Mouse (Mus musculus) embryonic facial prominence, embryonic 12.5 days (tissue): ENCODE data around the gene Rassf3. TPM values are rescaled to one million over a fixed set of nuclear protein-coding genes. Genes with fewer than 3 reads are reported as not detected.

Experiments used
- ATAC-seq: fragments of 200-750 bp; cut with Nextera tagmentation; 2 replicates; pipeline ENCODE4 v1.8.0; 2017; ENCODE audit not compliant: insufficient number of reproducible peaks, insufficient read depth, low FRiP score, low TSS enrichment
- H3K27ac ChIP-seq: fragments of 300-500 bp; sonication (generic); 2 replicates; pipeline ENCODE4 v1.5.1; 2016; ENCODE audit warnings: mild to moderate bottlenecking
- H3K27me3 ChIP-seq: fragments of 300-500 bp; sonication (generic); 2 replicates; pipeline ENCODE4 v1.6.1; 2016; ENCODE audit warnings: mild to moderate bottlenecking, moderate library complexity
- H3K36me3 ChIP-seq: fragments of 300-500 bp; sonication (generic); 2 replicates; pipeline ENCODE4 v1.6.1; 2016; ENCODE audit warnings: mild to moderate bottlenecking
- H3K4me1 ChIP-seq: fragments of 300-500 bp; sonication (generic); 2 replicates; pipeline ENCODE4 v1.6.1; 2016
- H3K4me2 ChIP-seq: fragments of 300-500 bp; sonication (generic); replicated peaks from 2 replicates; pipeline ENCODE4 v1.6.1; 2016; ENCODE audit warnings: mild to moderate bottlenecking, moderate library complexity
- H3K4me3 ChIP-seq: fragments of 300-500 bp; sonication (generic); 2 replicates; pipeline ENCODE4 v1.5.1; 2016; ENCODE audit warnings: mild to moderate bottlenecking
- H3K9ac ChIP-seq: fragments of 300-500 bp; sonication (generic); 2 replicates; pipeline ENCODE4 v1.6.1; 2016; ENCODE audit warnings: mild to moderate bottlenecking, moderate library complexity
- H3K9me3 ChIP-seq: fragments of 300-500 bp; sonication (generic); 2 replicates; pipeline ENCODE4 v1.6.1; 2016; ENCODE audit warnings: mild to moderate bottlenecking, moderate library complexity
- WGBS: fragments of 180-500 bp; shearing (Covaris S2); methylation state at CpG from one replicate; pipeline ENCODE4 v1.1.7; 2016; 5-methylcytosine and 5-hydroxymethylcytosine counted together
- polyA plus RNA-seq: library from polyadenylated mRNA; unstranded; fragments of >200 nt; fragmentation: Nextera tagmentation; extraction: Ambion mirVana; gene quantifications from 2 replicates; pipeline ENCODE4 v1.2.1, GENCODE M21; 2016

The Rassf3 gene
- polyA plus RNA-seq, 1 experiment from 2014 or later: 23.1 TPM

- Histone ChIP-seq H3K9me3 (no peaks in the 10 kb centered on the region), H3K36me3 (no peaks in the 10 kb centered on the region), H3K4me2 (no peak overlapping the region), H3K27me3 (no peaks in the 10 kb centered on the region), H3K4me1 (peaks cover 66% of the 10 kb centered on the region), H3K4me3 (no peak overlapping the region), H3K27ac (peak overlapping the region; percentile 42), H3K9ac (no peak overlapping the region)
- WGBS: 58% methylated on average over 3 of the region's 3 CpGs
- no peak for ATAC-seq
These were observed 6.5 kb downstream of the Rassf3 start for GRCm38 (mm10) chr10:121469625-121470024.

DNA sequence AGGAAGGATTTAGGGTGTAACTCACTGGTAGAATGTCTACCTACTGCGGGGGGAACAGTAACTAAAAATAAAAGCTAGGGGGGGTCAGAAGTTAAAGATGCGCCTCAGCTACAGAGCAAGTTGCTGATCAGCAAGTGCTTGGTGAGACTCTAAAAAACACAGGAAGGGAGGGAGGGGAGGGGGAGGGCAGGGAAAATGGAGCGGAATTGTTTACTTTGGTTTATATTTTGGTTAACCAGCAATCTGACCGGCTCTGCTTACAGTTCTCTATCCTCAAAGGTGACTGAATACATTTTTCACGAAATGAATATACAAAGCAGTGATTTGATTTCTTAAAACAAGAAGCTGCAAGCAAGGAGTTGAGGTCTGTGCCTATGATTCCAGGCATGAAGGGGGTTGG lies 7.2 kb downstream of the Rassf3 start:
- Histone ChIP-seq H3K4me3 (no peak overlapping the region), H3K36me3 (no peaks in the 10 kb centered on the region), H3K4me1 (peaks cover 65% of the 10 kb centered on the region), H3K27me3 (no peaks in the 10 kb centered on the region), H3K9me3 (no peaks in the 10 kb centered on the region), H3K27ac (peak overlapping the region; percentile 59), H3K9ac (no peak overlapping the region), H3K4me2 (no peak overlapping the region)
- ATAC-seq: no peak
- WGBS: 22% methylated on average over 5 of the region's 5 CpGs

- Histone ChIP-seq H3K9me3 (no peaks in the 10 kb centered on the region), H3K4me2 (peak overlapping the region; percentile 25), H3K4me3 (no peak overlapping the region), H3K4me1 (peaks cover 60% of the 10 kb centered on the region), H3K9ac (no peak overlapping the region), H3K27me3 (no peaks in the 10 kb centered on the region), H3K27ac (peak overlapping the region; percentile 86), H3K36me3 (no peaks in the 10 kb centered on the region)
- ATAC-seq: no peak
- WGBS: 31% methylated on average over 5 of the region's 5 CpGs
These were observed 7.9 kb downstream of the Rassf3 start for GRCm38 (mm10) chr10:121468261-121468660.

DNA sequence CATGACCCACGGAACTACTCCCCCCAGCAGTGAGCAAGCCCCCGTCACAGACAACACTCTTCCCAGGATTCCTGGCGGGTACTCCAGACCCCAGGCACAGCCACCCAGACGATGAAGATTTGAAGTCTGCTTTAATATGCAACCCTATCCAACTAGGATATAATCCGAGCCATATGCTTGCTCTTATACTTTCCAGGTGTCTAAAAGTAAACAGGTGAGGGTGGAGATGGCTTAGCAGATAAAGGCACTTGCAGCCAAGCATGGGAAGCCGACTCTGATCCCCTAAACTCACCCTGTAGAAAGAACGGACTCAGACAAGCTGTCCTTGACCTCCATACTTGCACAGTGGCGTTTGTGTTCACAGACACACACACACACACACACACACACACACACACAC lies 8.4 kb downstream of the Rassf3 start:
- 16% methylated on average over 8 of the region's 8 CpGs for WGBS
- Histone ChIP-seq H3K27me3 (no peaks in the 10 kb centered on the region), H3K4me2 (peak overlapping the region; percentile 25), H3K27ac (peak overlapping the region; percentile 86), H3K9ac (no peak overlapping the region), H3K4me3 (0 out of 2 replicates have a peak overlapping the region, but pooled peaks have one; percentile 5), H3K9me3 (no peaks in the 10 kb centered on the region), H3K36me3 (no peaks in the 10 kb centered on the region), H3K4me1 (peaks cover 57% of the 10 kb centered on the region)
- ATAC-seq: peak; percentile 72

DNA sequence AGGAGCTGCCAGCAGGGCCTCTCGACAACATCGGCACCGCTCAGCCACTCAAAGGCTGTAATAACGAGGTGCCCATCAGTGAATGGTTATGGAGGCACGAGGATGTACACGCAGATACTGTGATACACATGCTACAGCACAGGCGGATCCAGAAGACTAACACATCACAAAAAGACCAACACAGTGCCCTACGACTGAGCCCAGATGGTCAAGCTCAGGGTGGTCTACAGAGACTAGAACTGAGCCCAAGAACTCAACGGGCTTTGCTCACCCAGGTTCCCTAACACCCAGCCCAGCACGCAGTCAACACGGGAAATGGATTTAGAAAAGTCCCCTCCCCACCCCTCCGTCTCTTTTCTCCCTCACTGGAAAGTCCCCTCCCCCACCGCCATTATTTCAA lies 9.1 kb downstream of the Rassf3 start:
- Histone ChIP-seq H3K9ac (no peak overlapping the region), H3K27me3 (no peaks in the 10 kb centered on the region), H3K27ac (peak overlapping the region; percentile 86), H3K9me3 (no peaks in the 10 kb centered on the region), H3K4me1 (peaks cover 59% of the 10 kb centered on the region), H3K4me3 (no peak overlapping the region), H3K4me2 (peak overlapping the region; percentile 25), H3K36me3 (no peaks in the 10 kb centered on the region)
- no peak for ATAC-seq
- WGBS: 65% methylated on average over 13 of the region's 13 CpGs

DNA sequence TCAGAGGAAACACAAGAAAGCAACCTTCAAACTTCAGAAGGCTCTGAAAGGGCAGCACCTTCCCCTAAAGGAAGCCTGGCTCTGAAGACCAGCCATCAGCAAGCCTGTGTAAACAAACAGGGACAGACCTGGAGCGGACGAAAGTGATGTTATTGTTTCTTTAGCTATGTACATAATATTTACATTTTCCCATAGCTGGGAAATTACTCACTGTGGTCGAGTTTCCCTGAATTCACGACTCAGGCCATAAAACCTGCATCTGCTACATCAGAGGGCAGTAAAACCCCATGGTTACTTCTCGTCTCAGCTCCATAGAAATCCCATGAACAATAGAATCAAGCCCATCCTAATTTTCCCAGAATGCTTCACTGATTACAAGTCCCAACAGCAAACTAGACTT lies 11.1 kb downstream of the Rassf3 start:
- H3K4me1 ChIP-seq: peaks cover 71% of the 10 kb centered on the region
- H3K36me3 ChIP-seq: no peaks in the 10 kb centered on the region
- H3K9me3 ChIP-seq: no peaks in the 10 kb centered on the region
- H3K9ac ChIP-seq: no peak overlapping the region
- no peak overlapping the region for H3K4me2 ChIP-seq
- no peak for ATAC-seq
- peak overlapping the region; percentile 63 for H3K27ac ChIP-seq
- H3K4me3 ChIP-seq: no peak overlapping the region
- no peaks in the 10 kb centered on the region for H3K27me3 ChIP-seq
- WGBS: 34% methylated on average over 5 of the region's 5 CpGs

DNA sequence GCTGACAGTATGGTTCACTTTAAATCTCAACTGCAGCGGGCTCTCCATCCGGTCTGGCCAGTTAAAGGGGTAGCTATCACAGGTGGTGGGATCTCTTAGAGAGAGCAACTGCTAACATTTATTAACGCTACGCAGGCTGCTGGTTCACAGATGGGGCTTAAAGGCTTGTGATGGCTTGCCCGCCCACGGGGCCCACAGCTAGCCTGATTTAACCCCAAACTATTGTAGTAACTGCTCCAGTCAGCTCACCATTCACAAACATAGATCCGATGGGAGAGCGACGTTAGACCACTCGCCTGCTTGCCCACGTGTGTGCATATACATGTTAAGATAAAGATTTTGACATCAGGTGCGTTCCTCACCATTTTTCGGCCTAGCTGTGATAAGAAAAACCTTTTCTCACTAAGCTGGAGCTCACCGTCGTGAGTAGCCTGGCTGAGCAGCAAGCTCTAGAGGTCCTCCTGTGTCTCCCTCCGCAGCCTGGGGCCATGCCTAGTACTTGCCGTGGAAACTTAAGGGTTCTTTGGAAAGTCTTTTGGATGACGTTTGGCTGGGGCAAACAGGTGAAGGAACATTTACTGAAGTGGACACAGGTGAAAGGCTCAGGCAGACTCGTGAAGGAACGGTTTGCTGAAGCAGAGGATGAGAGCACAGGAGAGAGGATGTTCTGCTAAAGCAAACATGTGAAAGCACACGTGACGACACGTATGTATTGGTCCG lies 13.8 kb downstream of the Rassf3 start:
- 52% methylated on average over 24 of the region's 24 CpGs for WGBS

GRCm38 (mm10) chr10:121461404-121462161 lies 14.6 kb downstream of the Rassf3 start:
- Histone ChIP-seq H3K9ac (0 out of 2 replicates have a peak overlapping the region, but pooled peaks have one; percentile 19), H3K4me1 (peaks cover 51% of the 10 kb centered on the region), H3K36me3 (no peaks in the 10 kb centered on the region), H3K27me3 (no peaks in the 10 kb centered on the region), H3K9me3 (no peaks in the 10 kb centered on the region), H3K4me3 (no peak overlapping the region), H3K4me2 (peak overlapping the region; percentile 24), H3K27ac (peak overlapping the region; percentile 74)
- WGBS: 10% methylated on average over 22 of the region's 22 CpGs
- ATAC-seq: peak; percentile 53; the same call in 1 of the 2 replicates

More for the DNA sequence above, 13.8 kb downstream of the Rassf3 start:
- H3K27ac ChIP-seq: peak overlapping the region; percentile 74
- no peak overlapping the region for H3K4me3 ChIP-seq
- ATAC-seq: no peak; the same call in 1 of the 2 replicates
- H3K27me3 ChIP-seq: no peaks in the 10 kb centered on the region
- no peaks in the 10 kb centered on the region for H3K36me3 ChIP-seq
- 0 out of 2 replicates have a peak overlapping the region, but pooled peaks have one; percentile 19 for H3K9ac ChIP-seq
- peak overlapping the region; percentile 24; the same call in 1 of the 2 replicates for H3K4me2 ChIP-seq
- peaks cover 56% of the 10 kb centered on the region for H3K4me1 ChIP-seq
- H3K9me3 ChIP-seq: no peaks in the 10 kb centered on the region

- H3K4me3 ChIP-seq: no peak overlapping the region
- H3K36me3 ChIP-seq: no peaks in the 10 kb centered on the region
- H3K4me1 ChIP-seq: peaks cover 47% of the 10 kb centered on the region
- H3K4me2 ChIP-seq: no peak overlapping the region
- WGBS: 66% methylated on average over 19 of the region's 19 CpGs
- no peak for ATAC-seq
- no peaks in the 10 kb centered on the region for H3K9me3 ChIP-seq
- no peak overlapping the region for H3K9ac ChIP-seq
- no peak overlapping the region for H3K27ac ChIP-seq
- H3K27me3 ChIP-seq: no peaks in the 10 kb centered on the region
These were observed 16.9 kb downstream of the Rassf3 start for GRCm38 (mm10) chr10:121459124-121459853.

DNA sequence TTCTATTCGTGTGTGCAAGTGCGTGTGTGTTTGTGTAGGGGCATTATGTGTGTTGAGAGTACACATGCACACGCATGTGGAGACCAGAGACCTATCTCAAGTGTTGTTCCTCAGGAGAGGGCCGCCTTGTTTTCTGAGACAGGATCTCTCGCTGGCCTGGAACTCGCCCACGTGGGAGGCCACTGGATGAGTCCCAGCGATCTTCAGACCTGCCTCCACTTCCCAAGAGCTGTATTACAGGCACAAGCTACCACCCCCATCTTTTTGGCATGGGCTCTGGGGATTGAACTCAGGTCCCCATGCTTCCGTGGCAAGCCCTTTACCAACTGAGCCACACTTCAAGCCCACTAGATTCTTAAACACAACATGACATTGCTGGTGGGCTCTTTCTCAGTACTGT lies 17.7 kb downstream of the Rassf3 start:
- Histone ChIP-seq H3K9me3 (no peaks in the 10 kb centered on the region), H3K27me3 (no peaks in the 10 kb centered on the region), H3K27ac (0 out of 2 replicates have a peak overlapping the region, but pooled peaks have one; percentile 9), H3K4me1 (peaks cover 42% of the 10 kb centered on the region), H3K4me3 (no peak overlapping the region), H3K4me2 (no peak overlapping the region), H3K9ac (no peak overlapping the region), H3K36me3 (no peaks in the 10 kb centered on the region)
- WGBS: 87% methylated on average over 9 of the region's 9 CpGs
- ATAC-seq: no peak

DNA sequence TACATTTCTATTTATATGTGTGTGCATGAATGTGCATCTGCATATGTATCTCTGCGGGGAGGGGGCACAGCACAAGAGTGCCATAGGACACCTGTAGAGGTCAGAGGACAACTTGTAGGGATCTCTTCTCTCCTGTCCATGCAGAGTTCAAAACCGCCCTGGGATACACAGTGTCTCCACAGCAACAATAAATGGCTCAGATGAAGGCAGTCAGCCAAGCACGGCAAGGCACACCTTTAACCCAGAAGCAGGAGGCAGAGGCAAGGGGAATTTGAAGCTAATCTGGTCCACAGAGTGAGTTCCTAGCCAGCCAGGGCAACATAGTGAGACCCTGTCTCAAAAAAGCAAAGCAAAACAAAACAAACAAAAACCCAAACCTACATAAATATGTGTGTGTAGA lies 18.8 kb downstream of the Rassf3 start:
- Histone ChIP-seq H3K4me3 (no peak overlapping the region), H3K36me3 (no peaks in the 10 kb centered on the region), H3K9ac (no peak overlapping the region), H3K4me1 (peaks cover 39% of the 10 kb centered on the region), H3K9me3 (no peaks in the 10 kb centered on the region), H3K27me3 (no peaks in the 10 kb centered on the region), H3K4me2 (no peak overlapping the region), H3K27ac (no peak overlapping the region)
- no peak for ATAC-seq
- WGBS: 80% methylated on average over 3 of the region's 3 CpGs
